Mouse (Mus musculus): Measurements from ENCODE around the gene Eppin. TPM values are rescaled to one million over a fixed set of nuclear protein-coding genes. Genes with fewer than 3 reads are reported as not detected.

Gene Eppin
- total and polyA plus RNA-seq, 2 experiments from 2014 or later, result not detected

- peaks cover 7% of the 10 kb centered on the region for H3K4me1 ChIP-seq (ENCODE audit: insufficient read depth)
- no peak for TF ChIP-seq CTCF (IDR thresholded peaks at IDR 0.05; ENCODE audit: low read depth)
- no peak overlapping the region for H3K27ac ChIP-seq (ENCODE audit: low read depth, low read length)
- H3K9me3 ChIP-seq (ENCODE audit: low read length), result no peaks in the 10 kb centered on the region
- no peak overlapping the region for H3K9ac ChIP-seq
- H3K27me3 ChIP-seq (ENCODE audit: insufficient read depth, low read length), result peaks cover 6% of the 10 kb centered on the region; the same call in 1 of the 2 replicates
- no peak for DNase-seq
- ATAC-seq, result no peak
- no peaks in the 10 kb centered on the region for H3K36me3 ChIP-seq (ENCODE audit: insufficient read depth)
- 48% methylated on average over 16 of the region's 16 CpGs for WGBS
- no peak overlapping the region for H3K4me2 ChIP-seq (ENCODE audit: low read depth)
- no peak overlapping the region for H3K4me3 ChIP-seq (ENCODE audit: low read depth, low read length)
These were observed 34.3 kb downstream of the Eppin start for GRCm38 (mm10) chr2:164558991-164559645.

DNA sequence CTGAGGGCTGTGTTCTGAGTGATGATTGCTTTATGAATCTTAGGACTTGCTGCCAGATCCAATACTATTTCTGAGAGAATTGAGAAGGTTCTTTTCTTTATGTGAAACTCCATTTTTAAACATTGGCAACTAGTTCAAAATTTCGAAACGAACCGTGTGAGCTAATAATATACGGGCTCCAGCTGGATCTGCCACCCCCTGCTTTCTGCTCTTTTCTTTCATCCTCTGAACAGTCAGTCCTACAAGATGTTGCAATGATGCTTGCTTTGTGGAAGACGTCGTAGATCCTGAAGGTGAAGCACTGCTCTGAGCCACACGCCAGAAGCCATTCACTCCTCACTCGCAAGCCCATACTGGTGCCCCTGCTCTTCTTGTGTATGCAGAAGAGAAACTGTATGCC, 35.0 kb downstream of the Eppin start:
- Histone ChIP-seq H3K36me3 (ENCODE audit: insufficient read depth) (no peaks in the 10 kb centered on the region), H3K9me3 (ENCODE audit: low read length) (no peaks in the 10 kb centered on the region), H3K4me2 (ENCODE audit: low read depth) (no peak overlapping the region), H3K27me3 (ENCODE audit: insufficient read depth, low read length) (peaks cover 6% of the 10 kb centered on the region; the same call in 1 of the 2 replicates), H3K4me1 (ENCODE audit: insufficient read depth) (peaks cover 3% of the 10 kb centered on the region), H3K27ac (ENCODE audit: low read depth, low read length) (no peak overlapping the region), H3K4me3 (ENCODE audit: low read depth, low read length) (no peak overlapping the region), H3K9ac (no peak overlapping the region)
- no peak for TF ChIP-seq CTCF (IDR thresholded peaks at IDR 0.05; ENCODE audit: low read depth)
- no peak for ATAC-seq
- no peak for DNase-seq
- 75% methylated on average over 8 of the region's 8 CpGs for WGBS

GRCm38 (mm10) chr2:164551502-164551901, 41.9 kb downstream of the Eppin start:
- 90% methylated on average over 9 of the region's 9 CpGs for whole genome bisulfite sequencing
- no peaks in the 10 kb centered on the region for H3K9me3 ChIP-seq (ENCODE audit: low read length)

DNA sequence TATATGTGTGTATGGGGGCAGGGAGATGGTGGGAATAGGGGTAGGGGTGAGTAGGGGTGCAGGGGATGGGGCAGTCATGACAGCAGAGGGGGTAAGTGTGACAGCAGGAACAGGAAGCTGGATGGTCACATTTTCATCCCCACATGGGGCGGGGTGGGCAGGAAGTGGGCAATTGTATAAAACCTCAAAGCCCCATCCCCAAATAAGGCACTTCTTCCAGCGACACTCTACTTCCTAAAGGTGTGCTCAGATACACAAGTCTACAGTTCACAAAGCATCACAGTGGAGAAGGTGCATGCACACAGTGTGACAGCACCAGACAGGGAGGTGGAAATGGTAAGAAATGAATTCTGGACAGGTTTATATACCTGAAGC, 42.5 kb downstream of the Eppin start:
- Histone ChIP-seq H3K4me3 (ENCODE audit: low read depth, low read length) (no peak overlapping the region), H3K27ac (ENCODE audit: low read depth, low read length) (no peak overlapping the region), H3K27me3 (ENCODE audit: insufficient read depth, low read length) (no peaks in the 10 kb centered on the region), H3K36me3 (ENCODE audit: insufficient read depth) (no peaks in the 10 kb centered on the region), H3K4me1 (ENCODE audit: insufficient read depth) (no peaks in the 10 kb centered on the region), H3K9ac (no peak overlapping the region), H3K4me2 (ENCODE audit: low read depth) (no peak overlapping the region), H3K9me3 (ENCODE audit: low read length) (no peaks in the 10 kb centered on the region)
- no peak for TF ChIP-seq CTCF (IDR thresholded peaks at IDR 0.05; ENCODE audit: low read depth)
- 82% methylated on average over 2 of the region's 2 CpGs for WGBS
- ATAC-seq, result no peak
- DNase-seq, result no peak

More at GRCm38 (mm10) chr2:164551502-164551901, 41.9 kb downstream of the Eppin start:
- Histone ChIP-seq H3K27ac (ENCODE audit: low read depth, low read length) (no peak overlapping the region), H3K9ac (no peak overlapping the region), H3K27me3 (ENCODE audit: insufficient read depth, low read length) (no peaks in the 10 kb centered on the region), H3K4me1 (ENCODE audit: insufficient read depth) (no peaks in the 10 kb centered on the region), H3K4me3 (ENCODE audit: low read depth, low read length) (no peak overlapping the region), H3K4me2 (ENCODE audit: low read depth) (no peak overlapping the region), H3K36me3 (ENCODE audit: insufficient read depth) (no peaks in the 10 kb centered on the region)
- ATAC-seq (no peak), DNase-seq (no peak)
- TF ChIP-seq CTCF (IDR thresholded peaks at IDR 0.05; ENCODE audit: low read depth), result no peak

DNA sequence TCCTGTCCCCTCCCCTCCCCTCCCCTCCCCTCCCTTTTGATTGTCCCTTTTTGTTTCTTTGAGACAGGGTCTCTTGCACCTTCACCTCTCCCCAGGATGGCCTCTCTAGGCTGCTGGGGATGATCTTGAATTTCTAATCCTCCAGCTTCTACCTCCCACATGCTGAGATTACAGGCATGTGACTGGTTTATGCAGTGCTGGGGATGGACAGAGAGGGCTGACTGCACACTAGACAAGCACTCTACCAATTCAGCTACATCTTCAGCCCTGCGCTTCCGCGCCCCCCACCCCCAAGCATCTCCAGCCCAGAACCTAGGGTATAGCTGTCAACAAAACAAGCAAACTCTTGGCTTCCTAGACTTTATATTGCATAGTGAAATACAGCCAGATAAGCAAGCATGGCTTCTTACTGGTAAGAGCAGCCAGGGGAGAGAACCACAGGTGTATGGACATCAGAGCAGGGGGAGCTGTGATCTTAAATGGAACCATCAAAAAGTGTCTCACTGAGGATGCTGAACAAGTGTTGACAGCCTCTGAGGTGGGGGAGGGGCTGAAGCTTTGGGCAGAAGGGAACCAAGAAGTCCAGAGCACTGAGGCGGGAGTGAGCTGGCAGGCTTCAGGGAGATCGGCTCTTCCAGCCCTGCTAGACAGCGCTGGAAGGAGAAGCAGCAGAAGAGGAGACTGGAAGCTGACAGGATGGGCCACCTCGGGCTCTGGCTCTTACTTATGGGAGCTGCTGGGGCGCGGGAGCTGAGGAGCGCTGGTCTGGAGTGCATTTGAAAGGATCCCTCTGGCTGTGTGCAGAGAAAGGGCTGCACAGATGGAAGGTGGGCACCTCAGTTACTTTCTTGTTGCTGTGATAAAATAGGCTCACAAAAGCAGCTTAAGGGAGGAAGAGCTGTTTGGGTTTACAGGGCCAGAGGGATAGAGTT, 43.2 kb downstream of the Eppin start:
- no peak overlapping the region for H3K27ac ChIP-seq (ENCODE audit: low read depth, low read length)
- no peaks in the 10 kb centered on the region for H3K27me3 ChIP-seq (ENCODE audit: insufficient read depth, low read length)
- H3K4me2 ChIP-seq (ENCODE audit: low read depth), result no peak overlapping the region
- no peak overlapping the region for H3K4me3 ChIP-seq (ENCODE audit: low read depth, low read length)
- H3K9me3 ChIP-seq (ENCODE audit: low read length), result no peaks in the 10 kb centered on the region
- ATAC-seq (no peak; the same call in 1 of the 2 replicates), DNase-seq (no peak)
- 17% methylated on average over 10 of the region's 10 CpGs for WGBS
- H3K4me1 ChIP-seq (ENCODE audit: insufficient read depth), result no peaks in the 10 kb centered on the region
- H3K9ac ChIP-seq, result no peak overlapping the region
- H3K36me3 ChIP-seq (ENCODE audit: insufficient read depth), result no peaks in the 10 kb centered on the region
- no peak for TF ChIP-seq CTCF (IDR thresholded peaks at IDR 0.05; ENCODE audit: low read depth)

- DNase-seq (no peak), ATAC-seq (no peak)
- Histone ChIP-seq H3K27ac (ENCODE audit: low read depth, low read length) (no peak overlapping the region), H3K9ac (no peak overlapping the region), H3K9me3 (ENCODE audit: low read length) (no peaks in the 10 kb centered on the region), H3K4me1 (ENCODE audit: insufficient read depth) (no peaks in the 10 kb centered on the region), H3K27me3 (ENCODE audit: insufficient read depth, low read length) (no peaks in the 10 kb centered on the region), H3K36me3 (ENCODE audit: insufficient read depth) (no peaks in the 10 kb centered on the region), H3K4me3 (ENCODE audit: low read depth, low read length) (no peak overlapping the region), H3K4me2 (ENCODE audit: low read depth) (no peak overlapping the region)
- no peak for TF ChIP-seq CTCF (IDR thresholded peaks at IDR 0.05; ENCODE audit: low read depth)
- WGBS, result 43% methylated on average over 4 of the region's 4 CpGs
These were observed 44.1 kb downstream of the Eppin start for GRCm38 (mm10) chr2:164549338-164549737.

Data from forebrain, postnatal 0 days (tissue).